Mouse (Mus musculus): ENCODE measurements at regions not wholly inside any gene's neighbourhood (a gene's known extent, or its start where the extent isn't known, plus 50 kb on each side); places are given as distances from the start of the nearest gene placed in this dataset.

DNA sequence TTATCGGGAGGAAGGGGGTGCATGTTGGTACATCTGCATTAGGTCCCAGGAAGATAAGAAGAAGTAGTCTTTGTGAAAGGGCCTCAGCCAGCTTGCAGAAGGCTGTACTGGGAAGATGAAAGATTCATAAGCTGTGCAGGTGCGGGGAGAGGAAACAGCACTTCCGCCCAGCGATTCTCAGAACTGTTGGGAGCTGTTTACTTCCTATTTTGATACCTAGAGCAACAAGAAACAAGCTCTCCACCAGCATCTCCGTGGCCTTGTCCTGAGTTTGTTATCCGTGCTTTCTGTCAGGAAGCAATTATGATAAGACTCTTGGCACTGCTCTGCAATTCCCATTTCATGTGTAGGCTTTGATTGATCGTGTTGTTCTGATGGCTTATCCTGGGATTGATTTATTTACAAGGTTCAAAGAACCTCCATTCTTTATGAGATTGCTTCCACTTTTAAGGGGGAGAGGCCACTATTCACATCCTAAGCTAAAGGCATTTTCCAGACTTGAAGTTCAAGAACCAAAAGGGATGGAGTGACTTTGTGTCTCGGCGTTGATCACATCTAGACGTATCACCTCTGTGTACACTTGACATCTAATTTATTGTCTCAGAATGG is 133.6 kb upstream of the Tars start:
- Histone ChIP-seq H3K4me3 (ENCODE audit: low read depth, low read length) (no peak overlapping the region), H3K9me3 (replicated peaks; ENCODE audit: control insufficient read depth, low read length, poor library complexity, severe bottlenecking) (no peaks in the 10 kb centered on the region), H3K27ac (ENCODE audit: low read length) (no peak overlapping the region), H3K9ac (ENCODE audit: low read depth, low read length) (no peak overlapping the region), H3K27me3 (ENCODE audit: control insufficient read depth, insufficient read depth, low read depth, low read length) (no peaks in the 10 kb centered on the region), H3K36me3 (ENCODE audit: control insufficient read depth, insufficient read depth, low read length) (no peaks in the 10 kb centered on the region), H3K4me2 (ENCODE audit: low read length) (no peak overlapping the region), H3K4me1 (ENCODE audit: control insufficient read depth, insufficient read depth, low read length) (no peaks in the 10 kb centered on the region)
- ATAC-seq = no peak
- 85% methylated on average over 10 of the region's 10 CpGs for WGBS

GRCm38 (mm10) chr15:11532536-11532935 is 133.1 kb upstream of the Tars start:
- H3K9ac ChIP-seq (ENCODE audit: low read depth, low read length) = no peak overlapping the region
- no peak for ATAC-seq

DNA sequence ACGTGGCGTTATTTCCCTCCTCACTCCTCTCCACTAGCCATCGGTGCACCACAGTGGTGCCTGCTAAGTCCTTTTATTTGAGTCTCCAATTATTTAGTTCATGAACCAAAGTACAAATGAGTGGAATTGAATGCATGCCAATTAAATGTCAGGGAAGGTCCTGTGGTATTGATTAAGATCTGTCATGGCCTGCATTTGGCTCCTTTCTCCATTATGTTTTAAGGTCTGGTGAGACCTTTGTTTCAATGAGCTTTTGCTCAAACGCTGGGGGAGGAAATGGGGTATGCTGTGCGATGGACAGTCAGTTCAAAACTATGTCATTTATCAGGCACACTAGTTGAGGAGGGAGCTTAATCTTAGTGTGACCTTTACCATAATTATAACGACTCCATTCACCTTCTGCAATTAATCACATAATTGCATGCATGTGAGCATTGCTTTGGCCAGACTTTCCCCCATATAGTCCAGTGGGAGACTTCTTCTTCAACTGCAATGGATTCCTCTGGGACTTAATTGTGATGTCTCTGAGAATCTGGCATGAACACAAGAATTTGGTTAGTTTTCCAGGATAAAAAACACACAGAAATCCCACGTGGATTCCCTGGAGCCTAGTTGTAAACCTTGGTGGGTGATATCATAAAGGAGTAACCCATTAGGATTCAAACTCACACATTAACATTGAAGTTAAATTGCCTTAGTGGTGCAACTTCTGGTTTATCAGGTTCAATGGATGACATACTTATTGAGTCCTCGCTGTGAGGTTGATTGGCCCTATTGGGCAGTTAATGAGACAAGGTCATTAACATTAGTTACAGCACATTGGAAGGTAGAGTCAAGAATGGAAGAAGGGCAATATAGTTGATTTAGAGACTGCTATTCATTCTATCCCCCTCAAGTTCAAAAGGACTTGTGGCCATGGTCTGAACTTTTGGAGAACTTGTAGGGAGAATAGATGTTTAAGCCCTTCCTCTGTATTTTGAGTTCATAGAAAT is 130.7 kb upstream of the Tars start:
- Histone ChIP-seq H3K9ac (ENCODE audit: low read depth, low read length) (no peak overlapping the region), H3K4me1 (ENCODE audit: control insufficient read depth, insufficient read depth, low read length) (no peaks in the 10 kb centered on the region), H3K4me2 (ENCODE audit: low read length) (no peak overlapping the region), H3K36me3 (ENCODE audit: control insufficient read depth, insufficient read depth, low read length) (no peaks in the 10 kb centered on the region), H3K27ac (ENCODE audit: low read length) (no peak overlapping the region), H3K4me3 (ENCODE audit: low read depth, low read length) (no peak overlapping the region), H3K9me3 (replicated peaks; ENCODE audit: control insufficient read depth, low read length, poor library complexity, severe bottlenecking) (no peaks in the 10 kb centered on the region), H3K27me3 (ENCODE audit: control insufficient read depth, insufficient read depth, low read depth, low read length) (no peaks in the 10 kb centered on the region)
- no peak for ATAC-seq
- WGBS = 54% methylated on average over 8 of the region's 8 CpGs

More at GRCm38 (mm10) chr15:11532536-11532935, 133.1 kb upstream of the Tars start:
- H3K4me2 ChIP-seq (ENCODE audit: low read length) = no peak overlapping the region
- H3K9me3 ChIP-seq (replicated peaks; ENCODE audit: control insufficient read depth, low read length, poor library complexity, severe bottlenecking) = no peaks in the 10 kb centered on the region
- H3K27ac ChIP-seq (ENCODE audit: low read length) = no peak overlapping the region
- no peaks in the 10 kb centered on the region for H3K36me3 ChIP-seq (ENCODE audit: control insufficient read depth, insufficient read depth, low read length)
- WGBS = 82% methylated on average over 9 of the region's 9 CpGs
- no peak overlapping the region for H3K4me3 ChIP-seq (ENCODE audit: low read depth, low read length)
- no peaks in the 10 kb centered on the region for H3K27me3 ChIP-seq (ENCODE audit: control insufficient read depth, insufficient read depth, low read depth, low read length)
- no peaks in the 10 kb centered on the region for H3K4me1 ChIP-seq (ENCODE audit: control insufficient read depth, insufficient read depth, low read length)

DNA sequence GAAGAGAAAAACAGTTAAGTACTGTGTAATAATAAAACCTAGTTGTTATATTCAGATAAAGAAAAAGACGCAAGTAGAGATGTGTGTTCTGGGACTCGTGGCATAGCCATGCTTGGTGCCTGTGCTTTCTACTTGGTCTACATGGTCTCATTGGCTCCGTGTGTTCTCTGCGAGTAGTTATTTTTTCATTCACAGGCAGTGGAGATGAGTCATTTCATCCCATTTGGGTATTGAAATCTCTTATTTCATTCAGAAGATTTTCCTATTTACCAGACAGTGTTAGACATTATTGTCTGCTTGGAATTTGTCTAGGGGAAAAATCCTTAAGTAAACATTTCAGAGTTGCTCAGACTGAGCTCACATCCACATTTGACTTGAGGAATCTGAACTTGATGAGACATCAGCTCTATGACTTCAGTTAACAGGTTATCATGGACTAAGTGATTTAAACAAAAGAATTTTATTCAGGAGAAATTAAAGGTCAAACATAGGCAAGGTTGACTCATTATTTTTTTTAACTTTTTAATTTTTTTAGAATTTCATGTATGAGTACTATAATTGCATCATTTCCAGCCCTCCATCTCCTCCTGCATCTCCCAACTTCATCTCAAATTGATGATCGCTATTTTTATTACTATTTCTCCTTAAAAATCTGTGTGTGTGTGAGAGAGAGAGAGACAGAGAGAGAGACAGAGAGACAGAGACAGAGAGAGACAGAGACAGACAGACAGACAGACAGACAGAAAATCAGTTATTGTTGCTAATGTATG is 125.1 kb upstream of the Tars start:
- H3K27ac ChIP-seq (ENCODE audit: low read length) = no peak overlapping the region
- ATAC-seq = no peak
- 89% methylated on average over 5 of the region's 5 CpGs for WGBS

GRCm38 (mm10) chr15:11518565-11518964 is 119.1 kb upstream of the Tars start:
- Histone ChIP-seq H3K4me3 (ENCODE audit: low read depth, low read length) (no peak overlapping the region), H3K9ac (ENCODE audit: low read depth, low read length) (no peak overlapping the region), H3K4me2 (ENCODE audit: low read length) (no peak overlapping the region), H3K27me3 (ENCODE audit: control insufficient read depth, insufficient read depth, low read depth, low read length) (no peaks in the 10 kb centered on the region), H3K27ac (ENCODE audit: low read length) (no peak overlapping the region), H3K9me3 (replicated peaks; ENCODE audit: control insufficient read depth, low read length, poor library complexity, severe bottlenecking) (no peaks in the 10 kb centered on the region), H3K4me1 (ENCODE audit: control insufficient read depth, insufficient read depth, low read length) (no peaks in the 10 kb centered on the region), H3K36me3 (ENCODE audit: control insufficient read depth, insufficient read depth, low read length) (no peaks in the 10 kb centered on the region)
- no peak for ATAC-seq

More for the DNA sequence above, 125.1 kb upstream of the Tars start:
- H3K9ac ChIP-seq (ENCODE audit: low read depth, low read length) = no peak overlapping the region
- no peaks in the 10 kb centered on the region for H3K9me3 ChIP-seq (replicated peaks; ENCODE audit: control insufficient read depth, low read length, poor library complexity, severe bottlenecking)
- no peaks in the 10 kb centered on the region for H3K27me3 ChIP-seq (ENCODE audit: control insufficient read depth, insufficient read depth, low read depth, low read length)
- H3K4me3 ChIP-seq (ENCODE audit: low read depth, low read length) = no peak overlapping the region
- H3K4me2 ChIP-seq (ENCODE audit: low read length) = no peak overlapping the region
- H3K4me1 ChIP-seq (ENCODE audit: control insufficient read depth, insufficient read depth, low read length) = no peaks in the 10 kb centered on the region
- H3K36me3 ChIP-seq (ENCODE audit: control insufficient read depth, insufficient read depth, low read length) = no peaks in the 10 kb centered on the region

DNA sequence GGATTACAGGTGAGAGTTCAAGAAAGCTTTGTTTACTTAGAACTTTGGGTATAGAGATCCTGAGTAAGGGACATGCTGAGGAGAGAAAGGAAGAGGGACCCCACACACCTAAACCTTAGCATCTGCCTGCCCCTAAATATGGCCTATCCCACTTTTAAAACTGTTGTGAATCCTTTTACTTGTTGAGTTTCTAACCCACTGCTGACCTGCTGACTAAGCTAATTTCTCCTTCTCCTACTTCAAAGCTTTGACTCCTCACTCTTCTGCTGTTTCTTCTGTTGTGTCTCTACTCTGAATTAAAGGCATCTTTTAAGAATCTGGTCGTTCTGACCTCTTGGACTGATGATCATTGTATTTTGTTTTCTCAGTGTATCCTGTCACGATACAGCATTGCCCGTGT is 118.4 kb upstream of the Tars start:
- H3K36me3 ChIP-seq (ENCODE audit: control insufficient read depth, insufficient read depth, low read length) = no peaks in the 10 kb centered on the region
- no peak overlapping the region for H3K4me3 ChIP-seq (ENCODE audit: low read depth, low read length)
- H3K27me3 ChIP-seq (ENCODE audit: control insufficient read depth, insufficient read depth, low read depth, low read length) = no peaks in the 10 kb centered on the region
- WGBS = 76% methylated on average over 3 of the region's 3 CpGs
- no peaks in the 10 kb centered on the region for H3K4me1 ChIP-seq (ENCODE audit: control insufficient read depth, insufficient read depth, low read length)
- no peaks in the 10 kb centered on the region for H3K9me3 ChIP-seq (replicated peaks; ENCODE audit: control insufficient read depth, low read length, poor library complexity, severe bottlenecking)
- no peak overlapping the region for H3K4me2 ChIP-seq (ENCODE audit: low read length)
- no peak overlapping the region for H3K27ac ChIP-seq (ENCODE audit: low read length)
- H3K9ac ChIP-seq (ENCODE audit: low read depth, low read length) = no peak overlapping the region
- ATAC-seq = no peak

DNA sequence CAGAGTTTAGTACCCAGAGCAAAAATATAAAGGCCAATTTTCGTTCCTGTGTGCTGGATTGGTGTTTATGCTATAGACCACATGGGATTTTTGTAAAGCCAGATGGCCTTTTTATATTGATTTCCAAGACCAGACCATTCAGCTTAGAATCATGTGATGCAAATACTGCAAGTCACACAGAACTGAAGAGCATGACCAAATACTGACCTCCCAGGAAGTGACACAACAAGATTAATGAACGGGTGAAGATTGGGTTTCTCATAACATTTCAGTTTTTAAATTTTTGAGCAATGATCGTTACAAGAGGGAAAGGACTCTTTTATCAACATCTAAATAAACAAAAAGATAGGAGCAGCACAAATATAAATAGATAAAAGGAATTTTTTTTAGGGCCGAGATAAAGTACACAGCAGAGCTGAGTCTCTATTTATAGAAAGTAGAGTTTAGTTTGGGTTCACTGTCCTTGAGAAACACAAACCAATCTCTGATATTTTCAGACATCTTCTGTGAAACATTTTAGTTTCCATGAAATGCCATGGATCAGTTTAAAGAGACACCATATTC is 105.7 kb upstream of the Tars start:
- Histone ChIP-seq H3K27ac (ENCODE audit: low read length) (no peak overlapping the region), H3K27me3 (ENCODE audit: control insufficient read depth, insufficient read depth, low read depth, low read length) (no peaks in the 10 kb centered on the region), H3K9ac (ENCODE audit: low read depth, low read length) (no peak overlapping the region), H3K4me2 (ENCODE audit: low read length) (no peak overlapping the region), H3K36me3 (ENCODE audit: control insufficient read depth, insufficient read depth, low read length) (no peaks in the 10 kb centered on the region), H3K9me3 (replicated peaks; ENCODE audit: control insufficient read depth, low read length, poor library complexity, severe bottlenecking) (no peaks in the 10 kb centered on the region), H3K4me1 (ENCODE audit: control insufficient read depth, insufficient read depth, low read length) (no peaks in the 10 kb centered on the region), H3K4me3 (ENCODE audit: low read depth, low read length) (no peak overlapping the region)
- 82% methylated on average over 4 of the region's 4 CpGs for WGBS
- no peak for ATAC-seq

DNA sequence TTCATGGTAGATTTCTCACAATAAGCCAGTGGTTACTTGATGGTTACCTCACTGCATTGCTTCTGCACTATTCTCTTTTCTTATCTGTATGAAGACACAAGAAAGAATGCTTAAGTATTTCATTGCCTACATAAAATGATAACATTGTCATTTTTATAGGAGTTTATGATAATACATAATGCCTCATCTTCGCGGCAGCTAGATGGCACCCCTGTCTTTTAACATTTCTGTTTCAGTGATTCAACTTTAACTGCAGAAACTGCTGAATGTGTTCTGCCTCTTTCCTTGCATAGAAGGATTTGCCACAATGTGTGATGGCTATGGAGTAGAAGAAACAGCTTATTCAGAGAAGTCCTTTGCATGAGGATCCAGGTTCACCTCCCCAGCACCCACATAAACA is 97.0 kb upstream of the Tars start:
- Histone ChIP-seq H3K4me2 (ENCODE audit: low read length) (no peak overlapping the region), H3K4me1 (ENCODE audit: control insufficient read depth, insufficient read depth, low read length) (no peaks in the 10 kb centered on the region), H3K27ac (ENCODE audit: low read length) (no peak overlapping the region), H3K27me3 (ENCODE audit: control insufficient read depth, insufficient read depth, low read depth, low read length) (no peaks in the 10 kb centered on the region), H3K9ac (ENCODE audit: low read depth, low read length) (no peak overlapping the region), H3K9me3 (replicated peaks; ENCODE audit: control insufficient read depth, low read length, poor library complexity, severe bottlenecking) (peaks cover 4% of the 10 kb centered on the region; the same call in 1 of the 2 replicates), H3K4me3 (ENCODE audit: low read depth, low read length) (no peak overlapping the region), H3K36me3 (ENCODE audit: control insufficient read depth, insufficient read depth, low read length) (no peaks in the 10 kb centered on the region)
- no peak for ATAC-seq
- WGBS = 93% methylated on average over 2 of the region's 2 CpGs

Measured in midbrain, embryonic 16.5 days (tissue).